ENCODE assay signal across 9 mouse cellular contexts in the genomic region with DNA sequence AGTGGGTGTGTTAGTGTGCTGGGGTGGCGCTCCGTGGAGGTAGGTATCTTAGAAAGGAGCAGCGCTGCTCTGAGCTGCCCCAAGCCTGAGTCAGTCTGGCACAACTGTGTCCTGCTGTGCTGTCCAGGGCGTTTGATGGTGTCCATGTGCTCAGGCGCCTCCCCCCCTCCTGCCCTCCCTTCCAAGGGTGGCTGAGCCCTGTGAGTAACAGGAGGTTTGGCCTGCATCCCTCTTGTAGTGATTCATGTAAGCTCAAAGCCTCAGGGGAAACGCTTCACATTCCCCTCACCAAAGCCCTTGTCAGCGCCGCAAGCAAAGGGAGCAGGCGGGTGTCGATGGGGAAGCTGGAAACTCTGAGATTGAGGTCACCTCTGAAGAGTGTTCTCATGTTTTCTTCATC. TPM values are rescaled to one million over a fixed set of nuclear protein-coding genes. Genes with fewer than 3 reads are reported as not detected.
A peak's percentile ranks its signal among the peaks of the same experiment; 100 is the strongest.
DNase-seq lines count a peak whose midpoint lies in the region; ATAC-seq and TF ChIP-seq lines count a peak whose summit lies in the region.
"Had no signal": no experiment of that assay in that cellular context is flagged by ENCODE, and none has a peak within 500 bp of the region (broad histone marks: within the 10 kb centered on the region; RNA-seq: fewer than 3 reads in every experiment).

No protein-coding gene starts in this region.

- H3K27ac ChIP-seq in embryonic facial prominence, embryonic 12.5 days: no peak overlapping the region; the same call in 1 of the 2 replicates
- peak overlapping the region; percentile 75 for H3K27ac ChIP-seq in heart, postnatal 0 days (ENCODE audit: low read depth)
- peak overlapping the region; percentile 27; the same call in 1 of the 2 replicates for H3K27ac ChIP-seq in stomach, embryonic 14.5 days (ENCODE audit: low read length)
- H3K27ac ChIP-seq: liver, embryonic 14.5 days had no signal

- no peak overlapping the region for H3K4me3 ChIP-seq in embryonic facial prominence, embryonic 12.5 days
- H3K4me3 ChIP-seq in heart, postnatal 0 days (ENCODE audit: low read depth, low read length): no peak overlapping the region
- H3K4me3 ChIP-seq in stomach, embryonic 14.5 days (ENCODE audit: low read depth, low read length): no peak overlapping the region

- DNase-seq in ovary, adult 18-20 months (ENCODE audit: low spot score): peak; percentile 61
- no peak for DNase-seq in ovary, postnatal 14 days (ENCODE audit: low spot score)
- DNase-seq in heart, postnatal 0 days (ENCODE audit: low spot score): peak; percentile 80
- no peak for DNase-seq in neural tube, embryonic 10.5 days (ENCODE audit: extremely low spot score, low spot score)
- no peak for DNase-seq in right cerebral cortex, adult 2 months (ENCODE audit: low spot score in 2 of 2)
- DNase-seq in frontal cortex, postnatal 14 days (ENCODE audit: low spot score in 2 of 2): no peak

- H3K36me3 ChIP-seq in embryonic facial prominence, embryonic 12.5 days: peaks cover 53% of the 10 kb centered on the region
- peaks cover 36% of the 10 kb centered on the region for H3K36me3 ChIP-seq in heart, postnatal 0 days (replicated peaks; ENCODE audit: control insufficient read depth, insufficient read depth, low read length)
- peaks cover 12% of the 10 kb centered on the region for H3K36me3 ChIP-seq in stomach, embryonic 14.5 days (ENCODE audit: control insufficient read depth, insufficient read depth, low read length)

- H3K9ac ChIP-seq in embryonic facial prominence, embryonic 12.5 days: peak overlapping the region; percentile 4; the same call in 1 of the 2 replicates
- H3K9ac ChIP-seq in heart, postnatal 0 days (replicated peaks; ENCODE audit: low read depth, low read length): no peak overlapping the region
- H3K9ac ChIP-seq in stomach, embryonic 14.5 days (replicated peaks; ENCODE audit: low read depth, low read length): no peak overlapping the region
- H3K9ac ChIP-seq: liver, embryonic 14.5 days had no signal

- H3K4me2 ChIP-seq in embryonic facial prominence, embryonic 12.5 days (replicated peaks): no peak overlapping the region
- H3K4me2 ChIP-seq in heart, postnatal 0 days (ENCODE audit: low read depth, low read length): no peak overlapping the region
- no peak overlapping the region for H3K4me2 ChIP-seq in stomach, embryonic 14.5 days (replicated peaks; ENCODE audit: low read depth, low read length)

- WGBS in embryonic facial prominence, embryonic 12.5 days: 63% methylated on average over 10 of the region's 10 CpGs
- WGBS in heart, postnatal 0 days: 14% methylated on average over 10 of the region's 10 CpGs
- WGBS in stomach, embryonic 14.5 days: 45% methylated on average over 10 of the region's 10 CpGs

- no peak for ATAC-seq in embryonic facial prominence, embryonic 12.5 days (ENCODE audit: insufficient number of reproducible peaks, insufficient read depth, low FRiP score, low TSS enrichment)
- ATAC-seq in heart, postnatal 0 days (ENCODE audit: insufficient read depth, low read depth): peak; percentile 89
- ATAC-seq in stomach, embryonic 14.5 days (ENCODE audit: insufficient number of reproducible peaks, insufficient read depth, low FRiP score, low read depth): peak; percentile 50; the same call in 1 of the 2 replicates

- no peaks in the 10 kb centered on the region for H3K9me3 ChIP-seq in embryonic facial prominence, embryonic 12.5 days
- no peaks in the 10 kb centered on the region for H3K9me3 ChIP-seq in heart, postnatal 0 days (replicated peaks; ENCODE audit: control insufficient read depth, low read length)
- H3K9me3 ChIP-seq in stomach, embryonic 14.5 days (ENCODE audit: control insufficient read depth, low read depth, low read length): no peaks in the 10 kb centered on the region

- no peak for TF ChIP-seq CTCF in heart, postnatal 0 days (IDR thresholded peaks at IDR 0.05; ENCODE audit: low read depth)

- peaks cover 17% of the 10 kb centered on the region for H3K4me1 ChIP-seq in embryonic facial prominence, embryonic 12.5 days
- H3K4me1 ChIP-seq in heart, postnatal 0 days (ENCODE audit: control insufficient read depth, insufficient read depth): peaks cover 22% of the 10 kb centered on the region
- peaks cover 3% of the 10 kb centered on the region; the same call in 1 of the 2 replicates for H3K4me1 ChIP-seq in stomach, embryonic 14.5 days (ENCODE audit: control insufficient read depth, insufficient read depth, low read length)

- no peak for TF ChIP-seq EP300 in heart, postnatal 0 days (IDR thresholded peaks at IDR 0.05; ENCODE audit: low read depth)

- no peaks in the 10 kb centered on the region for H3K27me3 ChIP-seq in embryonic facial prominence, embryonic 12.5 days
- H3K27me3 ChIP-seq in heart, postnatal 0 days (ENCODE audit: control insufficient read depth, insufficient read depth, low read length): no peaks in the 10 kb centered on the region
- no peaks in the 10 kb centered on the region for H3K27me3 ChIP-seq in stomach, embryonic 14.5 days (ENCODE audit: control insufficient read depth, insufficient read depth, low read length)

RNA-seq across cellular contexts. Expression of gene Cenpx, which starts 15.8 kb away (rescaled TPM):
- 131 TPM in 2 replicates for polyA plus RNA-seq in embryonic facial prominence, embryonic 12.5 days (2016; fragmentation: Nextera tagmentation; extraction: Ambion mirVana)
- total RNA-seq in heart, postnatal 0 days (2014; rRNA removed; ENCODE audit: low replicate concordance): 68.7 and 115 TPM in 2 replicates
- polyA plus RNA-seq in heart, postnatal 0 days (2015; fragmentation: Nextera tagmentation; extraction: Ambion mirVana): 102 and 114 TPM in 2 replicates
- 152 and 165 TPM in 2 replicates for polyA plus RNA-seq in stomach, embryonic 14.5 days (2014; fragmentation: Nextera tagmentation; extraction: Ambion mirVana)

RNA-seq across cellular contexts. Expression of gene Lrrc45, which starts 16.0 kb away (rescaled TPM):
- 77.5 and 83.7 TPM in 2 replicates for polyA plus RNA-seq in embryonic facial prominence, embryonic 12.5 days (2016; fragmentation: Nextera tagmentation; extraction: Ambion mirVana)
- 11.9 and 28.3 TPM in 2 replicates for total RNA-seq in heart, postnatal 0 days (2014; rRNA removed; ENCODE audit: low replicate concordance)
- 12.4 and 14.2 TPM in 2 replicates for polyA plus RNA-seq in heart, postnatal 0 days (2015; fragmentation: Nextera tagmentation; extraction: Ambion mirVana)
- polyA plus RNA-seq in stomach, embryonic 14.5 days (2014; fragmentation: Nextera tagmentation; extraction: Ambion mirVana): 48.6 and 55.2 TPM in 2 replicates

RNA-seq across cellular contexts. Expression of gene Rac3, which starts 23.5 kb away (rescaled TPM):
- 59.7 and 62.8 TPM in 2 replicates for polyA plus RNA-seq in embryonic facial prominence, embryonic 12.5 days (2016; fragmentation: Nextera tagmentation; extraction: Ambion mirVana)
- 9.2 and 12.6 TPM in 2 replicates for total RNA-seq in heart, postnatal 0 days (2014; rRNA removed; ENCODE audit: low replicate concordance)
- polyA plus RNA-seq in heart, postnatal 0 days (2015; fragmentation: Nextera tagmentation; extraction: Ambion mirVana): 1.4 and 1.8 TPM in 2 replicates
- 11.1 and 11.7 TPM in 2 replicates for polyA plus RNA-seq in stomach, embryonic 14.5 days (2014; fragmentation: Nextera tagmentation; extraction: Ambion mirVana)

RNA-seq across cellular contexts. Expression of gene Aspscr1, which starts 25.0 kb away (rescaled TPM):
- polyA plus RNA-seq in embryonic facial prominence, embryonic 12.5 days (2016; fragmentation: Nextera tagmentation; extraction: Ambion mirVana): 131 and 139 TPM in 2 replicates
- 88.8 and 146 TPM in 2 replicates for total RNA-seq in heart, postnatal 0 days (2014; rRNA removed; ENCODE audit: low replicate concordance)
- polyA plus RNA-seq in heart, postnatal 0 days (2015; fragmentation: Nextera tagmentation; extraction: Ambion mirVana): 86.3 and 87.9 TPM in 2 replicates
- polyA plus RNA-seq in stomach, embryonic 14.5 days (2014; fragmentation: Nextera tagmentation; extraction: Ambion mirVana): 115 and 116 TPM in 2 replicates

RNA-seq across cellular contexts. Expression of gene Dcxr, which starts 29.3 kb away (rescaled TPM):
- polyA plus RNA-seq in embryonic facial prominence, embryonic 12.5 days (2016; fragmentation: Nextera tagmentation; extraction: Ambion mirVana): 11.5 and 12.3 TPM in 2 replicates
- 5.0 and 10.5 TPM in 2 replicates for total RNA-seq in heart, postnatal 0 days (2014; rRNA removed; ENCODE audit: low replicate concordance)
- 8.6 and 8.7 TPM in 2 replicates for polyA plus RNA-seq in heart, postnatal 0 days (2015; fragmentation: Nextera tagmentation; extraction: Ambion mirVana)
- 33.2 TPM in 2 replicates for polyA plus RNA-seq in stomach, embryonic 14.5 days (2014; fragmentation: Nextera tagmentation; extraction: Ambion mirVana)

Comparison
In these comparisons a context has a peak if more than half of its experiments do, and no peak if none do; other contexts are left out.
1. DNase-seq: peak in ovary, adult 18-20 months (single experiment) and heart, postnatal 0 days (single experiment); none in ovary, postnatal 14 days (single experiment), neural tube, embryonic 10.5 days (single experiment), right cerebral cortex, adult 2 months (0 of 2) and frontal cortex, postnatal 14 days (0 of 2).